Mouse (Mus musculus): Measurements from ENCODE around the gene Atg2b.

DNA sequence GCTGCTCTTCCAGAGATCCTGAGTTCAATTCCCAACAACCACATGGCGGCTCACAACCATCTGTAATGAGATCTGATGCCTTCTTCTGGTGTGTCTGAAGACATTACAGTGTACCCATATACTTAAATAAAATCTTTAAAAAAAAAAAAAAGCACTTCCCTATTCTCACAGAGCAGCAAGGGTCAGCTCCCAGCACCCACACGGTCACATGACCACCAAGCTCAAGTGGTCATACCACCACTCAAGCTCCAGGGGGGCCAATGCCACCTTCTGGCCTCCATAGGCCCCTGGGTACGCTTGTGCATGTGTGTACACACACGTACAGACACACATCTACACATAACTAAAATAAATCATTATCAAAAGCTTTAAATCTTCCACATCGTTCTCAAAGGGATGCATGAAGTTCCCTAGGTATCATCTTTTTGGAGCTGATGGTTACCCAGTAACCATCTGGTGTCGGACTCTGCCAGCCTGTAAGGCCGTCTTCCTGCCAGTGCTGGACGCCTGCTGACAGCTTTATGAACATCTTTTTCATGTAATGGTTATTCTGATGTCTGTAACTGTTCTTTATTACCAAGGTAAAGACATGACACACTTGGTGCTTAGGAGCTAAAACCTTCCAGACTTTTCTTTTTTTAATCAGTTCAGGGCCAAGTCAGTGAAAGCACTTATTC, 12.2 kb upstream of the Atg2b start:
- TF ChIP-seq CTCF (IDR thresholded peaks at IDR 0.05) (no peak), EP300 (IDR thresholded peaks at IDR 0.05) (no peak)
